Mouse (Mus musculus): ENCODE measurements around the gene Nprl2.
A peak's percentile ranks its signal among the peaks of the same experiment; 100 is the strongest.

GRCm38 (mm10) chr9:107567702-107568319 lies 25.8 kb downstream of the Nprl2 start, which contains the start of gene Hyal2:
- TF ChIP-seq CTCF (IDR thresholded peaks at IDR 0.05), result no peak
- 0 out of 2 replicates have a peak, but pooled peaks have one; percentile 12 for TF ChIP-seq EP300 (IDR thresholded peaks at IDR 0.05; ENCODE audit: insufficient read depth, low read depth, low read length)
